Mouse (Mus musculus) liver, embryonic 14.5 days (tissue): ENCODE measurements around the gene Angel1. TPM values are rescaled to one million over a fixed set of nuclear protein-coding genes. Genes with fewer than 3 reads are reported as not detected.

Source experiments
- ATAC-seq: fragments of 200-750 bp; cut with Nextera tagmentation; 2 replicates; pipeline ENCODE4 v1.8.0; 2017; ENCODE audit warnings: moderate number of reproducible peaks, mild to moderate bottlenecking, moderate library complexity; ENCODE audit not compliant: insufficient read depth
- DNase-seq, 3 experiments: peaks; one replicate each; pipeline ENCODE4 v3.0.0-alpha.2; 2012 to 2013; ENCODE audit warnings: low read depth in 3 of 3, low spot score in 3 of 3
- H3K27ac ChIP-seq: fragments of 300-500 bp; sonication (generic); 2 replicates; pipeline ENCODE4 v1.5.1; 2014; ENCODE audit warnings: moderate library complexity, mild to moderate bottlenecking, control low read depth, inconsistent platforms
- H3K27me3 ChIP-seq: fragments of 300-500 bp; sonication (generic); 2 replicates; pipeline ENCODE4 v1.6.1; 2014; ENCODE audit warnings: mild to moderate bottlenecking, low read length, moderate library complexity; ENCODE audit not compliant: control insufficient read depth, insufficient read depth
- H3K36me3 ChIP-seq: fragments of 300-500 bp; sonication (generic); replicated peaks from 2 replicates; pipeline ENCODE4 v1.6.1; 2014; ENCODE audit warnings: low read depth; ENCODE audit not compliant: control insufficient read depth, insufficient read depth
- H3K4me1 ChIP-seq, 2 experiments: fragments of 200-500 bp in 1 of 2; fragments of 300-500 bp in 1 of 2; sonication (generic) in 1 of 2; replicated peaks; 2 replicates each; pipeline ENCODE4 v1.6.1; 2012 to 2014; ENCODE audit warnings: antibody characterized with exemption in 1 of 2, inconsistent platforms in 1 of 2, low read length in 1 of 2; ENCODE audit not compliant: control insufficient read depth in 2 of 2, insufficient read depth in 2 of 2
- H3K4me2 ChIP-seq: fragments of 300-500 bp; sonication (generic); 2 replicates; pipeline ENCODE4 v1.6.1; 2014; ENCODE audit warnings: low read depth, mild to moderate bottlenecking, control low read depth, moderate library complexity
- H3K4me3 ChIP-seq, 2 experiments: fragments of 200-500 bp in 1 of 2; fragments of 300-500 bp in 1 of 2; sonication (generic) in 1 of 2; 2 replicates each; pipeline ENCODE4 v1.5.1; 2012 to 2014; ENCODE audit warnings: low read depth in 2 of 2, low read length in 2 of 2, mild to moderate bottlenecking in 2 of 2, control low read depth in 1 of 2, inconsistent platforms in 1 of 2, moderate library complexity in 1 of 2; ENCODE audit not compliant: insufficient read depth in 1 of 2
- H3K9ac ChIP-seq: fragments of 300-500 bp; sonication (generic); replicated peaks from 2 replicates; pipeline ENCODE4 v1.6.1; 2014; ENCODE audit warnings: mild to moderate bottlenecking, control low read depth, moderate library complexity
- H3K9me3 ChIP-seq: fragments of 300-500 bp; sonication (generic); 2 replicates; pipeline ENCODE4 v1.6.1; 2016; ENCODE audit warnings: low read length, mixed read lengths; ENCODE audit not compliant: control insufficient read depth
- CTCF ChIP-seq: IDR thresholded peaks from 2 replicates; pipeline ENCODE4 v1.5.1; 2016; ENCODE audit warnings: antibody characterized with exemption, low read depth, control low read depth
- EP300 ChIP-seq: IDR thresholded peaks from 2 replicates; pipeline ENCODE4 v1.6.1; 2016; ENCODE audit warnings: antibody characterized with exemption, low read depth
- WGBS: fragments of 180-500 bp; shearing (Covaris S2); extraction: QIAGEN DNeasy Blood & Tissue Kit; methylation state at CpG from one replicate; pipeline ENCODE4 v1.1.7; 2014; ENCODE audit not compliant: insufficient replicate concordance; 5-methylcytosine and 5-hydroxymethylcytosine counted together
- polyA plus RNA-seq, 2 experiments: library from polyadenylated mRNA; depleted of rRNA in 1 of 2; stranded (reverse) in 1 of 2; unstranded in 1 of 2; fragments of >200 nt; fragmentation: Nextera tagmentation in 1 of 2; extraction: Ambion mirVana in 1 of 2; gene quantifications; 2 replicates each; pipeline versions ENCODE4 v1.2.1 to v1.2.3; 2012 to 2014

Gene Angel1
- polyA plus RNA-seq, 2 experiments = 0.60 to 1.1 TPM

- no peak overlapping the region for H3K4me2 ChIP-seq
- no peaks in the 10 kb centered on the region; a peak in 1 of 4 replicates for H3K4me1 ChIP-seq
- no peak for DNase-seq
- ATAC-seq = no peak
- no peaks in the 10 kb centered on the region for H3K36me3 ChIP-seq
- no peak for TF ChIP-seq CTCF
- H3K27me3 ChIP-seq = no peaks in the 10 kb centered on the region
- WGBS = 51% methylated on average over 4 of the region's 4 CpGs
- no peak overlapping the region for H3K27ac ChIP-seq
- H3K4me3 ChIP-seq = no peak overlapping the region
- H3K9ac ChIP-seq = no peak overlapping the region
- H3K9me3 ChIP-seq = no peaks in the 10 kb centered on the region
Measured at GRCm38 (mm10) chr12:86652570-86653041, 73.7 kb downstream of the Angel1 start.

- TF ChIP-seq CTCF (no peak), EP300 (no peak)
- Histone ChIP-seq H3K9me3 (no peaks in the 10 kb centered on the region), H3K4me1 (no peaks in the 10 kb centered on the region; a peak in 1 of 4 replicates), H3K27me3 (no peaks in the 10 kb centered on the region), H3K27ac (no peak overlapping the region), H3K4me3 (no peak overlapping the region), H3K9ac (no peak overlapping the region), H3K36me3 (no peaks in the 10 kb centered on the region), H3K4me2 (no peak overlapping the region)
- WGBS = 71% methylated on average over 8 of the region's 8 CpGs
- ATAC-seq (no peak), DNase-seq (no peak)
Measured at GRCm38 (mm10) chr12:86651301-86651860, 74.9 kb downstream of the Angel1 start.

Other genes with a start within 250 kb of the Angel1 start
- gene Vash1, start 47.8 kb downstream of the Angel1 start, polyA plus RNA-seq (2012; rRNA removed) = 0.58 and 0.65 TPM in 2 replicates
- gene Vash1, start 47.8 kb downstream of the Angel1 start, polyA plus RNA-seq (2014; fragmentation: Nextera tagmentation; extraction: Ambion mirVana) = 0.56 and 0.61 TPM in 2 replicates
- gene Lrrc74a, start 7.9 kb upstream of the Angel1 start, polyA plus RNA-seq (2012; rRNA removed) = not detected in 2 replicates
- gene Lrrc74a, start 7.9 kb upstream of the Angel1 start, polyA plus RNA-seq (2014; fragmentation: Nextera tagmentation; extraction: Ambion mirVana) = not detected in 2 replicates
- gene Irf2bpl, start 158.3 kb upstream of the Angel1 start, polyA plus RNA-seq (2012; rRNA removed) = 1.4 and 1.5 TPM in 2 replicates
- 1.4 and 1.5 TPM in 2 replicates for gene Irf2bpl, start 158.3 kb upstream of the Angel1 start, polyA plus RNA-seq (2014; fragmentation: Nextera tagmentation; extraction: Ambion mirVana)
- 7.5 and 8.8 TPM in 2 replicates for gene Cipc, start 220.6 kb upstream of the Angel1 start, polyA plus RNA-seq (2012; rRNA removed)
- 10.0 and 10.7 TPM in 2 replicates for gene Cipc, start 220.6 kb upstream of the Angel1 start, polyA plus RNA-seq (2014; fragmentation: Nextera tagmentation; extraction: Ambion mirVana)